Mouse (Mus musculus) bone marrow macrophage, adult 2 months (primary cell): ENCODE measurements around the gene Orm1.

Experiments
- CTCF ChIP-seq: IDR thresholded peaks from 2 replicates; pipeline ENCODE4 v1.5.1; 2012; ENCODE audit warnings: low read depth, mild to moderate bottlenecking, low read length, moderate library complexity
- POLR2A ChIP-seq: IDR thresholded peaks from 2 replicates; pipeline ENCODE4 v1.6.1; 2012; ENCODE audit warnings: mild to moderate bottlenecking, low read depth, low read length, borderline replicate concordance

DNA sequence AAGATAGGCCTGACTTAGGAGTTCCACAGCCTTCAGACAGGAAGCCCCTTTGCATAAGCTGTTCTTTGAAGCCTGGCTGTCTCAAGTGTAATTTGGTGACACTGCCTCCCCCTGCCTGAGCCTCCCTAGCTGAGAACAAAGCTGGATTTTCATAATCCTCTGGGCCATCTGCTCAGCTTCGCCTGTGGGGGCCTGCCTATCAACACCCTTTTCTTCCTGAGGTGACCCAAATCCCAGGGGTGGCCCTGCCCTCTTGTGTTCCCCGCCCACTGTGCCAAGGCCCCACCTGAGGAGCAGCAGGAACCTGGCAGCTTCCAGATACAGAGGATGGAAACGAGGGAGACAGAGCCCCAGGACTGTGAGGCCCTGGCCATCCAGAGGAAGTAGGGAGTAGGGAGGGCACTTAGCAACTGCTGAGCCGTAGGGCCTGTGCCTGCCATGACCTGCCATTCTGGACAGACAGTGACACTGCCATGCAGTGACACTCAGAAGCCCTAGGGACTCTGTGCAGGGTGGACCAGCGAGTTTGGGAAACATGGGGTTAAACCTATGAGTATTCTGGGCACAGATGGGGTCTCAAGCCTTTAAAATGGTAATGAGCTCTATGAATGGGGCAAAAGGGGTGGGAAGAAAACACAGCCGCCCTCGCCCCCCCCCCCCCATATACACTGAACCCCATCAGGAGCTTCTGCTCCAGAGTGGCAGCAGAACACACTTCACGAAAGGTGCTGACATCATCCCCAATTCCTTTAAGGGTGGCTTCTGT lies 44.9 kb downstream of the Orm1 start:
- TF ChIP-seq POLR2A (no peak), CTCF (no peak)
